Mouse (Mus musculus): ENCODE measurements around the gene Ccdc181.

- no peak for TF ChIP-seq POLR2A (IDR thresholded peaks at IDR 0.05; ENCODE audit: low read depth, low read length)
- TF ChIP-seq CTCF (IDR thresholded peaks at IDR 0.05; ENCODE audit: extremely low read depth, insufficient read depth, insufficient read length, insufficient replicate concordance), result no peak
Observed at GRCm38 (mm10) chr1:164275455-164275954, at the start of gene Ccdc181.
